Mouse (Mus musculus) CH12.LX (cell line): Measurements from ENCODE around the gene Tut7.

Experiments used
- BHLHE40 ChIP-seq: IDR thresholded peaks from 2 replicates; pipeline ENCODE4 v1.6.1; 2011; ENCODE audit warnings: mild to moderate bottlenecking, low read depth, low read length, improper control_type of control experiment
- CTCF ChIP-seq, 2 experiments: IDR thresholded peaks in 1 of 2; conservative IDR thresholded peaks in 1 of 2; 2 replicates each; pipeline ENCODE4 v1.5.1; 2011 to 2012; ENCODE audit warnings: low read depth in 2 of 2, low read length in 2 of 2, improper control_type of control experiment in 1 of 2, inconsistent platforms in 1 of 2, mild to moderate bottlenecking in 1 of 2, moderate library complexity in 1 of 2
- ETS1 ChIP-seq: conservative IDR thresholded peaks from 2 replicates; pipeline ENCODE4 v1.6.1; 2012; ENCODE audit warnings: low read depth, mild to moderate bottlenecking, inconsistent platforms, low read length, improper control_type of control experiment, moderate library complexity
- GABPA ChIP-seq: IDR thresholded peaks from 2 replicates; pipeline ENCODE4 v1.6.1; 2012; ENCODE audit warnings: low read depth, low read length, improper control_type of control experiment, inconsistent platforms; ENCODE audit not compliant: insufficient replicate concordance
- MAX ChIP-seq: IDR thresholded peaks from 2 replicates; pipeline ENCODE4 v1.6.1; 2011; ENCODE audit warnings: low read length, improper control_type of control experiment
- MAZ ChIP-seq: IDR thresholded peaks from 2 replicates; pipeline ENCODE4 v1.6.1; 2012; ENCODE audit warnings: low read depth, mild to moderate bottlenecking, inconsistent platforms, low read length, improper control_type of control experiment, moderate library complexity
- MXI1 ChIP-seq: IDR thresholded peaks from 2 replicates; pipeline ENCODE4 v1.6.1; 2011; ENCODE audit warnings: mild to moderate bottlenecking, low read depth, low read length, improper control_type of control experiment
- POLR2A ChIP-seq: IDR thresholded peaks from 2 replicates; pipeline ENCODE4 v1.6.1; 2011; ENCODE audit warnings: low read depth, mild to moderate bottlenecking, improper control_type of control experiment, low read length
- POLR2AphosphoS2 ChIP-seq: IDR thresholded peaks from 2 replicates; pipeline ENCODE4 v1.6.1; 2011; ENCODE audit warnings: low read depth, low read length, improper control_type of control experiment
- SIN3A ChIP-seq: IDR thresholded peaks from 2 replicates; pipeline ENCODE4 v1.6.1; 2012; ENCODE audit warnings: low read length, improper control_type of control experiment, inconsistent platforms
- USF1 ChIP-seq: IDR thresholded peaks from 2 replicates; pipeline ENCODE4 v1.6.1; 2014; ENCODE audit warnings: low read depth, mild to moderate bottlenecking, inconsistent platforms, low read length, improper control_type of control experiment
- ZNF384 ChIP-seq: IDR thresholded peaks from 2 replicates; pipeline ENCODE4 v1.6.1; 2012; ENCODE audit warnings: low read depth, low read length, improper control_type of control experiment, inconsistent platforms

GRCm38 (mm10) chr13:59798306-59798705, 24.6 kb downstream of the Tut7 start:
- TF ChIP-seq CTCF (conservative IDR thresholded peaks at IDR 0.05 in 1 of 2, IDR thresholded peaks at IDR 0.05 in 1 of 2; ENCODE audit: low read depth in 2 of 2, low read length in 2 of 2): no peak
- TF ChIP-seq USF1: no peak
- TF ChIP-seq MAX: no peak
- TF ChIP-seq POLR2A: no peak
- no peak for TF ChIP-seq BHLHE40
- no peak for TF ChIP-seq SIN3A
- no peak for TF ChIP-seq ETS1
- no peak for TF ChIP-seq MXI1
- TF ChIP-seq POLR2AphosphoS2: no peak
- no peak for TF ChIP-seq ZNF384
- TF ChIP-seq MAZ: no peak
- TF ChIP-seq GABPA: no peak
